Mouse (Mus musculus): ENCODE measurements around the gene Klk7.

GRCm38 (mm10) chr7:43785286-43785685 is 25.8 kb upstream of the Klk7 start:
- TF ChIP-seq CTCF (IDR thresholded peaks at IDR 0.05; ENCODE audit: control insufficient read depth, insufficient read depth, low read length) = no peak
- no peak for TF ChIP-seq POLR2A (IDR thresholded peaks at IDR 0.05; ENCODE audit: borderline replicate concordance, control insufficient read depth, low read depth, low read length)

All from bone marrow, adult 2 months (tissue).